Mouse (Mus musculus): ENCODE measurements at regions not wholly inside any gene's neighbourhood (a gene's known extent, or its start where the extent isn't known, plus 50 kb on each side); places are given as distances from the start of the nearest gene placed in this dataset.

GRCm38 (mm10) chr9:91752935-91753334 is 387.3 kb upstream of the Zic1 start:
- TF ChIP-seq CTCF (IDR thresholded peaks at IDR 0.05) (no peak), EP300 (IDR thresholded peaks at IDR 0.05) (no peak)

Data from lung, postnatal 0 days (tissue).